Mouse (Mus musculus): ENCODE data around the gene Enc1. TPM values are rescaled to one million over a fixed set of nuclear protein-coding genes. Genes with fewer than 3 reads are reported as not detected.

The Enc1 gene
- polyA plus RNA-seq, 1 experiment from 2014 or later, result 7.9 TPM

GRCm38 (mm10) chr13:97292451-97293245, 51.7 kb downstream of the Enc1 start:
- Histone ChIP-seq H3K9me3 (ENCODE audit: control insufficient read depth, low read depth, low read length) (no peaks in the 10 kb centered on the region), H3K27me3 (ENCODE audit: control insufficient read depth, insufficient read depth, low read length) (no peaks in the 10 kb centered on the region), H3K4me1 (ENCODE audit: control insufficient read depth, insufficient read depth, low read length) (peaks cover 11% of the 10 kb centered on the region; the same call in 1 of the 2 replicates), H3K9ac (replicated peaks; ENCODE audit: low read depth, low read length) (no peak overlapping the region), H3K27ac (ENCODE audit: low read length) (no peak overlapping the region), H3K36me3 (ENCODE audit: control insufficient read depth, insufficient read depth, low read length) (no peaks in the 10 kb centered on the region), H3K4me2 (replicated peaks; ENCODE audit: low read depth, low read length) (no peak overlapping the region), H3K4me3 (ENCODE audit: low read depth, low read length) (no peak overlapping the region)
- ATAC-seq (ENCODE audit: insufficient number of reproducible peaks, insufficient read depth, low FRiP score, low read depth), result no peak
- WGBS, result 33% methylated on average over 12 of the region's 12 CpGs

- Histone ChIP-seq H3K4me3 (ENCODE audit: low read depth, low read length) (no peak overlapping the region), H3K27me3 (ENCODE audit: control insufficient read depth, insufficient read depth, low read length) (no peaks in the 10 kb centered on the region), H3K27ac (ENCODE audit: low read length) (no peak overlapping the region), H3K9me3 (ENCODE audit: control insufficient read depth, low read depth, low read length) (no peaks in the 10 kb centered on the region), H3K4me1 (ENCODE audit: control insufficient read depth, insufficient read depth, low read length) (peaks cover 11% of the 10 kb centered on the region; the same call in 1 of the 2 replicates), H3K9ac (replicated peaks; ENCODE audit: low read depth, low read length) (no peak overlapping the region), H3K4me2 (replicated peaks; ENCODE audit: low read depth, low read length) (no peak overlapping the region), H3K36me3 (ENCODE audit: control insufficient read depth, insufficient read depth, low read length) (no peaks in the 10 kb centered on the region)
- ATAC-seq (ENCODE audit: insufficient number of reproducible peaks, insufficient read depth, low FRiP score, low read depth), result no peak
- 68% methylated on average over 9 of the region's 9 CpGs for WGBS
Measured at GRCm38 (mm10) chr13:97295101-97295852, 54.4 kb downstream of the Enc1 start.

- Histone ChIP-seq H3K27me3 (ENCODE audit: control insufficient read depth, insufficient read depth, low read length) (no peaks in the 10 kb centered on the region), H3K4me1 (ENCODE audit: control insufficient read depth, insufficient read depth, low read length) (peaks cover 11% of the 10 kb centered on the region; the same call in 1 of the 2 replicates), H3K9me3 (ENCODE audit: control insufficient read depth, low read depth, low read length) (no peaks in the 10 kb centered on the region), H3K4me3 (ENCODE audit: low read depth, low read length) (no peak overlapping the region), H3K27ac (ENCODE audit: low read length) (no peak overlapping the region), H3K9ac (replicated peaks; ENCODE audit: low read depth, low read length) (no peak overlapping the region), H3K36me3 (ENCODE audit: control insufficient read depth, insufficient read depth, low read length) (no peaks in the 10 kb centered on the region), H3K4me2 (replicated peaks; ENCODE audit: low read depth, low read length) (no peak overlapping the region)
- ATAC-seq (ENCODE audit: insufficient number of reproducible peaks, insufficient read depth, low FRiP score, low read depth), result no peak
- 68% methylated on average over 11 of the region's 11 CpGs for WGBS
Measured at GRCm38 (mm10) chr13:97295853-97296219, 54.9 kb downstream of the Enc1 start.

GRCm38 (mm10) chr13:97296281-97296680, 55.4 kb downstream of the Enc1 start:
- ATAC-seq (ENCODE audit: insufficient number of reproducible peaks, insufficient read depth, low FRiP score, low read depth), result no peak
- 85% methylated on average over 8 of the region's 8 CpGs for WGBS
- Histone ChIP-seq H3K27ac (ENCODE audit: low read length) (no peak overlapping the region), H3K4me3 (ENCODE audit: low read depth, low read length) (no peak overlapping the region), H3K4me2 (replicated peaks; ENCODE audit: low read depth, low read length) (no peak overlapping the region), H3K9me3 (ENCODE audit: control insufficient read depth, low read depth, low read length) (no peaks in the 10 kb centered on the region), H3K4me1 (ENCODE audit: control insufficient read depth, insufficient read depth, low read length) (peaks cover 8% of the 10 kb centered on the region; the same call in 1 of the 2 replicates), H3K36me3 (ENCODE audit: control insufficient read depth, insufficient read depth, low read length) (no peaks in the 10 kb centered on the region), H3K9ac (replicated peaks; ENCODE audit: low read depth, low read length) (no peak overlapping the region), H3K27me3 (ENCODE audit: control insufficient read depth, insufficient read depth, low read length) (no peaks in the 10 kb centered on the region)

- Histone ChIP-seq H3K36me3 (ENCODE audit: control insufficient read depth, insufficient read depth, low read length) (no peaks in the 10 kb centered on the region), H3K27ac (ENCODE audit: low read length) (no peak overlapping the region), H3K4me1 (ENCODE audit: control insufficient read depth, insufficient read depth, low read length) (peaks cover 3% of the 10 kb centered on the region; the same call in 1 of the 2 replicates), H3K4me3 (ENCODE audit: low read depth, low read length) (no peak overlapping the region), H3K4me2 (replicated peaks; ENCODE audit: low read depth, low read length) (no peak overlapping the region), H3K27me3 (ENCODE audit: control insufficient read depth, insufficient read depth, low read length) (no peaks in the 10 kb centered on the region), H3K9me3 (ENCODE audit: control insufficient read depth, low read depth, low read length) (no peaks in the 10 kb centered on the region), H3K9ac (replicated peaks; ENCODE audit: low read depth, low read length) (no peak overlapping the region)
- no peak for ATAC-seq (ENCODE audit: insufficient number of reproducible peaks, insufficient read depth, low FRiP score, low read depth)
- WGBS, result 90% methylated on average over 3 of the region's 5 CpGs
Measured at GRCm38 (mm10) chr13:97296757-97297156, 55.9 kb downstream of the Enc1 start.

- no peak for ATAC-seq (ENCODE audit: insufficient number of reproducible peaks, insufficient read depth, low FRiP score, low read depth)
- WGBS, result 71% methylated on average over 14 of the region's 14 CpGs
- no peak overlapping the region for H3K4me3 ChIP-seq (ENCODE audit: low read depth, low read length)
- H3K4me2 ChIP-seq (replicated peaks; ENCODE audit: low read depth, low read length), result no peak overlapping the region
- H3K27ac ChIP-seq (ENCODE audit: low read length), result no peak overlapping the region
- H3K9me3 ChIP-seq (ENCODE audit: control insufficient read depth, low read depth, low read length), result no peaks in the 10 kb centered on the region
- no peak overlapping the region for H3K9ac ChIP-seq (replicated peaks; ENCODE audit: low read depth, low read length)
- no peaks in the 10 kb centered on the region for H3K4me1 ChIP-seq (ENCODE audit: control insufficient read depth, insufficient read depth, low read length)
- no peaks in the 10 kb centered on the region for H3K36me3 ChIP-seq (ENCODE audit: control insufficient read depth, insufficient read depth, low read length)
- no peaks in the 10 kb centered on the region for H3K27me3 ChIP-seq (ENCODE audit: control insufficient read depth, insufficient read depth, low read length)
Measured at GRCm38 (mm10) chr13:97297418-97298050, 56.6 kb downstream of the Enc1 start.

GRCm38 (mm10) chr13:97298896-97299295, 58.0 kb downstream of the Enc1 start:
- Histone ChIP-seq H3K4me1 (ENCODE audit: control insufficient read depth, insufficient read depth, low read length) (no peaks in the 10 kb centered on the region), H3K9me3 (ENCODE audit: control insufficient read depth, low read depth, low read length) (no peaks in the 10 kb centered on the region), H3K27me3 (ENCODE audit: control insufficient read depth, insufficient read depth, low read length) (no peaks in the 10 kb centered on the region), H3K9ac (replicated peaks; ENCODE audit: low read depth, low read length) (no peak overlapping the region), H3K4me3 (ENCODE audit: low read depth, low read length) (no peak overlapping the region), H3K27ac (ENCODE audit: low read length) (peak overlapping the region; percentile 39; the same call in 1 of the 2 replicates), H3K36me3 (ENCODE audit: control insufficient read depth, insufficient read depth, low read length) (no peaks in the 10 kb centered on the region), H3K4me2 (replicated peaks; ENCODE audit: low read depth, low read length) (no peak overlapping the region)
- WGBS, result 88% methylated on average over 4 of the region's 4 CpGs
- no peak for ATAC-seq (ENCODE audit: insufficient number of reproducible peaks, insufficient read depth, low FRiP score, low read depth)
